Mouse (Mus musculus) spleen, adult 12 weeks (tissue): ENCODE results near the gene Dact3.

Experiments used
- DNase-seq: peaks from one replicate; pipeline ENCODE4 v3.0.0; 2022; ENCODE audit warnings: low spot score

Dact3 gene

GRCm38 (mm10) chr7:16893612-16894011, 18.5 kb downstream of the Dact3 start:
- no peak for DNase-seq

- DNase-seq = no peak
Measured at GRCm38 (mm10) chr7:16894279-16894678, 19.2 kb downstream of the Dact3 start.

- DNase-seq = no peak
Measured at GRCm38 (mm10) chr7:16895000-16895399, 19.9 kb downstream of the Dact3 start.

GRCm38 (mm10) chr7:16895511-16895910, 20.4 kb downstream of the Dact3 start:
- DNase-seq = no peak

- DNase-seq = no peak
Measured at GRCm38 (mm10) chr7:16900526-16900925, 25.4 kb downstream of the Dact3 start.

- DNase-seq = no peak
Measured at GRCm38 (mm10) chr7:16903439-16903955, 28.4 kb downstream of the Dact3 start.

GRCm38 (mm10) chr7:16904120-16904675, 29.1 kb downstream of the Dact3 start:
- DNase-seq = no peak

- DNase-seq = no peak
Measured at GRCm38 (mm10) chr7:16905491-16906021, 30.4 kb downstream of the Dact3 start.

- DNase-seq = no peak
Measured at GRCm38 (mm10) chr7:16906281-16906680, 31.2 kb downstream of the Dact3 start, which contains the start of gene Ptgir. TSS of gene Ptgir (plus strand) at chr7:16906490.

GRCm38 (mm10) chr7:16906889-16907559, 31.9 kb downstream of the Dact3 start:
- no peak for DNase-seq

GRCm38 (mm10) chr7:16907842-16908241, 32.7 kb downstream of the Dact3 start:
- no peak for DNase-seq

GRCm38 (mm10) chr7:16908367-16908766, 33.2 kb downstream of the Dact3 start:
- no peak for DNase-seq

GRCm38 (mm10) chr7:16908859-16909258, 33.7 kb downstream of the Dact3 start:
- DNase-seq = no peak

GRCm38 (mm10) chr7:16909909-16910308, 34.8 kb downstream of the Dact3 start:
- DNase-seq = no peak

GRCm38 (mm10) chr7:16911904-16912303, 36.8 kb downstream of the Dact3 start:
- DNase-seq = no peak

- no peak for DNase-seq
Measured at GRCm38 (mm10) chr7:16912360-16912759, 37.2 kb downstream of the Dact3 start.

- DNase-seq = peak; percentile 51
Measured at GRCm38 (mm10) chr7:16913806-16914452, 38.8 kb downstream of the Dact3 start.

GRCm38 (mm10) chr7:16914453-16915343, 39.6 kb downstream of the Dact3 start:
- no peak for DNase-seq

GRCm38 (mm10) chr7:16915461-16916340, 40.6 kb downstream of the Dact3 start:
- DNase-seq = no peak

GRCm38 (mm10) chr7:16916342-16917265, 41.5 kb downstream of the Dact3 start:
- no peak for DNase-seq
